Mouse (Mus musculus): ENCODE measurements around the gene Fkbp10. TPM values are rescaled to one million over a fixed set of nuclear protein-coding genes. Genes with fewer than 3 reads are reported as not detected.
A peak's percentile ranks its signal among the peaks of the same experiment; 100 is the strongest.

Gene Fkbp10
- polyA plus RNA-seq, 1 experiment from 2014 or later: 146 TPM

GRCm38 (mm10) chr11:100404456-100405074, 10.9 kb upstream of the Fkbp10 start:
- Histone ChIP-seq H3K4me2 (no peak overlapping the region), H3K4me3 (ENCODE audit: low read depth, low read length) (no peak overlapping the region), H3K27me3 (ENCODE audit: insufficient read depth, low read length) (no peaks in the 10 kb centered on the region), H3K36me3 (ENCODE audit: insufficient read depth) (peaks cover 22% of the 10 kb centered on the region), H3K4me1 (ENCODE audit: insufficient read depth) (peaks cover 22% of the 10 kb centered on the region; the same call in 1 of the 2 replicates), H3K9ac (no peak overlapping the region), H3K27ac (ENCODE audit: low read depth) (no peak overlapping the region), H3K9me3 (ENCODE audit: low read depth, low read length) (no peaks in the 10 kb centered on the region)
- ATAC-seq (ENCODE audit: insufficient read depth) (no peak), DNase-seq (no peak)
- TF ChIP-seq CTCF (IDR thresholded peaks at IDR 0.05; ENCODE audit: low read depth): no peak
- WGBS: 92% methylated on average over 3 of the region's 3 CpGs

GRCm38 (mm10) chr11:100406273-100406672, 9.2 kb upstream of the Fkbp10 start:
- no peaks in the 10 kb centered on the region for H3K27me3 ChIP-seq (ENCODE audit: insufficient read depth, low read length)
- no peak overlapping the region for H3K4me3 ChIP-seq (ENCODE audit: low read depth, low read length)
- H3K27ac ChIP-seq (ENCODE audit: low read depth): no peak overlapping the region
- no peak overlapping the region for H3K4me2 ChIP-seq
- H3K9ac ChIP-seq: no peak overlapping the region
- H3K9me3 ChIP-seq (ENCODE audit: low read depth, low read length): no peaks in the 10 kb centered on the region
- ATAC-seq (ENCODE audit: insufficient read depth) (no peak), DNase-seq (no peak)
- TF ChIP-seq CTCF (IDR thresholded peaks at IDR 0.05; ENCODE audit: low read depth): no peak
- WGBS: 74% methylated on average over 8 of the region's 8 CpGs
- H3K4me1 ChIP-seq (ENCODE audit: insufficient read depth): peaks cover 22% of the 10 kb centered on the region; the same call in 1 of the 2 replicates
- H3K36me3 ChIP-seq (ENCODE audit: insufficient read depth): peaks cover 36% of the 10 kb centered on the region

DNA sequence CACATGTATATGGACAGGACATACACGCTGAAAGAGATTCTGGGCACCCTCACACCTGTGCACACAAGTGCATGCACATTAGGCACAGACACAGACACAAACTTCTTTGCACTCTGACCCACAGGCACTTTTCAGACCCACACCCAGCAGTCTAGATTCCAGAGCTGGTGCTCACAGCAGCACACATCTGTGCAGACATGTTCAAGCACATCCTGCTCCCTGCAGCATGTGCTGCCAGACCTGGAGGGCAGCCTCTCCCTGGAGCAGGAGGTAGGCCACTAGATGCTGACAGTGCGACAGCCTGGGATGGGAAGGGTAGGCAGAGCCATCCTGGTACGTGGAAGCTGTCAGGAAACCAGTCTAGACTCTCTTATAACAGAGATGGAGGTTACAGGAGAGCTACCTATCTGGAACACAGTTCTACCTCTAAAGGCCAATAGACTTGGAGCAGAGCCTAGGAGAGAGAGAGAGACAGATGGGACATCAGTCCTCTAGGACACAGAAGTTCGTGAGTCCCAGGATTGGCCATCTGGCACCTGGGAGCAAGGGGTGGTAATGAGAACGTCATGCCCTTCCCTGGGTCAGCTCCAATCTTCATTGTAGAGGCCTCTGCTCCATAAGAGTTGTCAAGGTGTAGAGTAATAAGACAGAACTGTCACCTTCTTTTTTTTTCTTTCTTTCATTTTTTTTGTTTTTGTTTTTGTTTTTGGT, 8.3 kb upstream of the Fkbp10 start:
- WGBS: 87% methylated on average over 5 of the region's 5 CpGs
- H3K27me3 ChIP-seq (ENCODE audit: insufficient read depth, low read length): no peaks in the 10 kb centered on the region
- DNase-seq (no peak), ATAC-seq (ENCODE audit: insufficient read depth) (no peak)
- no peaks in the 10 kb centered on the region for H3K9me3 ChIP-seq (ENCODE audit: low read depth, low read length)
- H3K9ac ChIP-seq: no peak overlapping the region
- no peak overlapping the region for H3K4me2 ChIP-seq
- H3K36me3 ChIP-seq (ENCODE audit: insufficient read depth): peaks cover 42% of the 10 kb centered on the region
- no peak overlapping the region for H3K27ac ChIP-seq (ENCODE audit: low read depth)
- peaks cover 20% of the 10 kb centered on the region for H3K4me1 ChIP-seq (ENCODE audit: insufficient read depth)
- no peak overlapping the region for H3K4me3 ChIP-seq (ENCODE audit: low read depth, low read length)
- TF ChIP-seq CTCF (IDR thresholded peaks at IDR 0.05; ENCODE audit: low read depth): no peak

DNA sequence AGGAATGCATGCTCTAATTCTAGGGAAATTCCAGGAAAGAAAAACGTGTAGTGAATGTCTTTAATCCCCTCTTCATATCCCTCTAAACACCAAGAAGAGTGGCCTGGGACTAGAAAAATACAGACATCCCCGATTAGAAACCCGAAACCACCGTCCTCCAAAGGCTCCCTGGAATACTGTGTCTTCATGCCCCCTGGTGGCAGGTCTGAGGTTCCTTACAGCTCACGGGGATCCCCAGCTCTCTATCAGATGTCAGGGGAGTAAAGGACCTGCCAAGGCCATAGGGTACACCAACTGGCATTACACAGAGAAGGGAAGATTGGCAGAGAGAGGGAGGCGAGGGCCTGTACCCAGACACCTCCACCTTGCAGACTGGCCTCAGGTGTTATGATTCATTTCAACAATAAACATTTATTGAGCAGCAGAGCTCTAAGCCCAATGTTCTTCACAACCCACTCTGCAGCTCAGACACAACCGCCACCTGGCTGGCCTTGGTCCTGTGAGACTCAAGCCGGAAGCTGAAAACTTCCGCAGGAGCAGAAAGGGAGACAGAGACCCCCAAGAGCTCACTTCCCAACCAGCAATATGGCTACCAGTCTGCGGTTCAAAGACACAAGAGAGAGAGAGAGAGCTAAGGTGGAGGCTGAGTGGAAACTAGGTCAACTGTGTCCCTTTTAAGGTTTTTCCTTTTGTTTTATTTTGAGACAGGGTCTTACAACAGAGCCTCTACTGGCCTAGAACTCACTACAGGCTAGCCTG, 7.2 kb upstream of the Fkbp10 start:
- ATAC-seq (ENCODE audit: insufficient read depth): peak; percentile 25; the same call in 1 of the 2 replicates

GRCm38 (mm10) chr11:100408835-100409462, 6.5 kb upstream of the Fkbp10 start:
- no peaks in the 10 kb centered on the region for H3K27me3 ChIP-seq (ENCODE audit: insufficient read depth, low read length)
- ATAC-seq (ENCODE audit: insufficient read depth) (no peak), DNase-seq (no peak)
- no peak for TF ChIP-seq CTCF (IDR thresholded peaks at IDR 0.05; ENCODE audit: low read depth)
- peaks cover 47% of the 10 kb centered on the region for H3K36me3 ChIP-seq (ENCODE audit: insufficient read depth)
- no peak overlapping the region for H3K4me2 ChIP-seq
- WGBS: 91% methylated on average over 12 of the region's 12 CpGs
- no peak overlapping the region for H3K9ac ChIP-seq
- no peak overlapping the region for H3K27ac ChIP-seq (ENCODE audit: low read depth)
- no peak overlapping the region for H3K4me3 ChIP-seq (ENCODE audit: low read depth, low read length)
- H3K4me1 ChIP-seq (ENCODE audit: insufficient read depth): peaks cover 18% of the 10 kb centered on the region
- no peaks in the 10 kb centered on the region for H3K9me3 ChIP-seq (ENCODE audit: low read depth, low read length)

More for the DNA sequence above, 7.2 kb upstream of the Fkbp10 start:
- Histone ChIP-seq H3K4me2 (no peak overlapping the region), H3K4me3 (ENCODE audit: low read depth, low read length) (no peak overlapping the region), H3K9me3 (ENCODE audit: low read depth, low read length) (no peaks in the 10 kb centered on the region), H3K4me1 (ENCODE audit: insufficient read depth) (peaks cover 22% of the 10 kb centered on the region), H3K9ac (no peak overlapping the region), H3K36me3 (ENCODE audit: insufficient read depth) (peaks cover 47% of the 10 kb centered on the region), H3K27ac (ENCODE audit: low read depth) (no peak overlapping the region), H3K27me3 (ENCODE audit: insufficient read depth, low read length) (no peaks in the 10 kb centered on the region)
- peak; percentile 83 for TF ChIP-seq CTCF (IDR thresholded peaks at IDR 0.05; ENCODE audit: low read depth)
- 33% methylated on average over 10 of the region's 10 CpGs for WGBS
- DNase-seq: peak; percentile 88

GRCm38 (mm10) chr11:100409686-100410085, 5.8 kb upstream of the Fkbp10 start:
- no peak for DNase-seq
- H3K4me1 ChIP-seq (ENCODE audit: insufficient read depth): peaks cover 13% of the 10 kb centered on the region
- H3K27me3 ChIP-seq (ENCODE audit: insufficient read depth, low read length): no peaks in the 10 kb centered on the region
- H3K36me3 ChIP-seq (ENCODE audit: insufficient read depth): peaks cover 47% of the 10 kb centered on the region
- H3K27ac ChIP-seq (ENCODE audit: low read depth): no peak overlapping the region
- H3K9ac ChIP-seq: no peak overlapping the region
- no peaks in the 10 kb centered on the region for H3K9me3 ChIP-seq (ENCODE audit: low read depth, low read length)
- H3K4me3 ChIP-seq (ENCODE audit: low read depth, low read length): no peak overlapping the region
- ATAC-seq (ENCODE audit: insufficient read depth): no peak
- no peak for TF ChIP-seq CTCF (IDR thresholded peaks at IDR 0.05; ENCODE audit: low read depth)
- no peak overlapping the region for H3K4me2 ChIP-seq
- 65% methylated on average over 3 of the region's 3 CpGs for WGBS

All from lung, embryonic 14.5 days (tissue).